Mouse (Mus musculus) embryonic facial prominence, embryonic 13.5 days (tissue): ENCODE measurements around the gene Mtfmt. TPM values are rescaled to one million over a fixed set of nuclear protein-coding genes. Genes with fewer than 3 reads are reported as not detected.

Source experiments
- ATAC-seq: fragments of 200-750 bp; cut with Nextera tagmentation; 2 replicates; pipeline ENCODE4 v1.8.0; 2017; ENCODE audit warnings: low read depth; ENCODE audit not compliant: insufficient number of reproducible peaks, insufficient read depth, low FRiP score, low TSS enrichment
- H3K27ac ChIP-seq: fragments of 300-500 bp; sonication (generic); 2 replicates; pipeline ENCODE4 v1.5.1; 2015; ENCODE audit warnings: moderate library complexity, mild to moderate bottlenecking, inconsistent platforms
- H3K27me3 ChIP-seq: fragments of 300-500 bp; sonication (generic); 2 replicates; pipeline ENCODE4 v1.6.1; 2015; ENCODE audit warnings: mild to moderate bottlenecking, inconsistent platforms
- H3K36me3 ChIP-seq: fragments of 300-500 bp; sonication (generic); 2 replicates; pipeline ENCODE4 v1.6.1; 2015; ENCODE audit warnings: mild to moderate bottlenecking, inconsistent platforms
- H3K4me1 ChIP-seq: fragments of 300-500 bp; sonication (generic); 2 replicates; pipeline ENCODE4 v1.6.1; 2015; ENCODE audit warnings: inconsistent platforms
- H3K4me2 ChIP-seq: fragments of 300-500 bp; sonication (generic); 2 replicates; pipeline ENCODE4 v1.6.1; 2015; ENCODE audit warnings: moderate library complexity, mild to moderate bottlenecking, inconsistent platforms
- H3K4me3 ChIP-seq: fragments of 300-500 bp; sonication (generic); 2 replicates; pipeline ENCODE4 v1.5.1; 2015; ENCODE audit warnings: mild to moderate bottlenecking, inconsistent platforms
- H3K9ac ChIP-seq: fragments of 300-500 bp; sonication (generic); 2 replicates; pipeline ENCODE4 v1.6.1; 2015; ENCODE audit warnings: mild to moderate bottlenecking, inconsistent platforms
- H3K9me3 ChIP-seq: fragments of 300-500 bp; sonication (generic); 2 replicates; pipeline ENCODE4 v1.6.1; 2016; ENCODE audit warnings: inconsistent platforms
- WGBS: fragments of 180-500 bp; shearing (Covaris S2); methylation state at CpG from one replicate; pipeline ENCODE4 v1.1.7; 2015; ENCODE audit warnings: mixed read lengths; 5-methylcytosine and 5-hydroxymethylcytosine counted together
- polyA plus RNA-seq: library from polyadenylated mRNA; unstranded; fragments of >200 nt; fragmentation: Nextera tagmentation; extraction: Ambion mirVana; gene quantifications from 2 replicates; pipeline ENCODE4 v1.2.1, GENCODE M21; 2015

Gene Mtfmt
- polyA plus RNA-seq, 1 experiment from 2014 or later, result 24.1 TPM

GRCm38 (mm10) chr9:65465241-65465640 lies 29.7 kb downstream of the Mtfmt start:
- H3K27ac ChIP-seq, result no peak overlapping the region
- no peaks in the 10 kb centered on the region for H3K27me3 ChIP-seq
- WGBS, result 91% methylated on average over 2 of the region's 2 CpGs
- no peak for ATAC-seq
- H3K36me3 ChIP-seq, result peaks cover 20% of the 10 kb centered on the region
- H3K9ac ChIP-seq, result no peak overlapping the region
- H3K4me2 ChIP-seq, result no peak overlapping the region
- H3K4me3 ChIP-seq, result no peak overlapping the region
- no peaks in the 10 kb centered on the region for H3K9me3 ChIP-seq
- H3K4me1 ChIP-seq, result peaks cover 34% of the 10 kb centered on the region

DNA sequence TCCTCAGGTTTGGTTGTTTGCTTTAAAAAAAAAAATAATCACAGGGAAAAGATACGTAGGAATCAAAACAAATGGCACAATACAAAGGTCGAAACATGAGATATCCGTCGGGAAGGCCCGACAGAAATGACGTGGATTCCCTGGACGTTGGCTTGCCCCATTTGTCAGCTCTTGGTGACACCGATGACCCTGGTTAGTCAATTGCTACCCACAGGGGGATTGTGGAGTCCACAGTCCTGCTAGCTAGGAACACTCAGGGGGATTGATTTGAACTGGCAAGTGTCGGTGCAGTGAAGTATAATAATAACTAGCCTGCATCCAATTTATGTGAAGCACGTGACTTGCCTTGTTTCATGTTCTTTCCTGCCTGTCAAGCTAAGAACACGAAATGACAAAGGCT lies 32.1 kb downstream of the Mtfmt start:
- H3K27ac ChIP-seq, result no peak overlapping the region
- H3K9ac ChIP-seq, result peak overlapping the region; percentile 32; the same call in 1 of the 2 replicates
- peaks cover 35% of the 10 kb centered on the region for H3K36me3 ChIP-seq
- H3K4me1 ChIP-seq, result peaks cover 32% of the 10 kb centered on the region
- no peak overlapping the region for H3K4me2 ChIP-seq
- no peaks in the 10 kb centered on the region for H3K9me3 ChIP-seq
- H3K4me3 ChIP-seq, result no peak overlapping the region
- 31% methylated on average over 11 of the region's 11 CpGs for WGBS
- no peaks in the 10 kb centered on the region for H3K27me3 ChIP-seq
- no peak for ATAC-seq

- Histone ChIP-seq H3K9me3 (no peaks in the 10 kb centered on the region), H3K27ac (no peak overlapping the region), H3K9ac (no peak overlapping the region), H3K4me1 (peaks cover 23% of the 10 kb centered on the region), H3K36me3 (peaks cover 59% of the 10 kb centered on the region), H3K4me2 (no peak overlapping the region), H3K4me3 (no peak overlapping the region), H3K27me3 (no peaks in the 10 kb centered on the region)
- ATAC-seq, result no peak
- 85% methylated on average over 4 of the region's 4 CpGs for WGBS
These were observed 37.2 kb downstream of the Mtfmt start for GRCm38 (mm10) chr9:65472769-65473168.

- no peak overlapping the region for H3K27ac ChIP-seq
- no peaks in the 10 kb centered on the region for H3K27me3 ChIP-seq
- H3K4me3 ChIP-seq, result no peak overlapping the region
- no peaks in the 10 kb centered on the region for H3K9me3 ChIP-seq
- no peaks in the 10 kb centered on the region for H3K4me1 ChIP-seq
- H3K36me3 ChIP-seq, result peaks cover 90% of the 10 kb centered on the region
- ATAC-seq, result no peak
- H3K9ac ChIP-seq, result no peak overlapping the region
- H3K4me2 ChIP-seq, result no peak overlapping the region
- 87% methylated on average over 8 of the region's 8 CpGs for WGBS
These were observed 43.6 kb downstream of the Mtfmt start for GRCm38 (mm10) chr9:65479158-65479557.

DNA sequence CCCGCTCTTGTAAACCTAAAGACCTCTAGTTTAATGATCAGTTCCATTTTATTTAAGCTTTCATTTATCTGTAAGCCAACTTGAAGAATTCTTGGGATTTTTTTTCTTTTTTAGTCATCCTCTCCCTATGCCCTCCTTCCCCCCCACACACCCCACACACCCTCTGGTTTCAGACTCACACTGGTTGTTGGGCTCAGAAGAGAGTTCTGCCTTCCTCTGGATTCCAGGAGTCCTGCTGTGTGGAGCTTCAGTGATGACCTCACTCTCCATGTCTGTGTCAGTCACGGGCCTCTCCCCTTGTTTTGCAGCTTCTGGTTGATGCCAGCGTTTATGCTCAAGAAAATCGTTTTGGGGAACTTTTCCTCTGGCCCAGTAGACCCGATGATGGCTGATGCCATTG lies 44.5 kb downstream of the Mtfmt start:
- H3K9me3 ChIP-seq, result no peaks in the 10 kb centered on the region
- H3K4me1 ChIP-seq, result no peaks in the 10 kb centered on the region
- no peaks in the 10 kb centered on the region for H3K27me3 ChIP-seq
- H3K36me3 ChIP-seq, result peaks cover 90% of the 10 kb centered on the region
- H3K4me2 ChIP-seq, result no peak overlapping the region
- WGBS, result 91% methylated on average over 5 of the region's 5 CpGs
- H3K27ac ChIP-seq, result no peak overlapping the region
- no peak for ATAC-seq
- no peak overlapping the region for H3K4me3 ChIP-seq
- no peak overlapping the region for H3K9ac ChIP-seq

- Histone ChIP-seq H3K4me2 (no peak overlapping the region), H3K36me3 (peaks cover 32% of the 10 kb centered on the region), H3K4me3 (no peak overlapping the region), H3K27ac (no peak overlapping the region), H3K9me3 (no peaks in the 10 kb centered on the region), H3K27me3 (no peaks in the 10 kb centered on the region), H3K4me1 (0 out of 2 replicates have a peak, but pooled peaks cover 2% of the 10 kb centered on the region), H3K9ac (no peak overlapping the region)
- 93% methylated on average over 3 of the region's 3 CpGs for WGBS
- no peak for ATAC-seq
These were observed 55.9 kb downstream of the Mtfmt start for GRCm38 (mm10) chr9:65491476-65491875.

DNA sequence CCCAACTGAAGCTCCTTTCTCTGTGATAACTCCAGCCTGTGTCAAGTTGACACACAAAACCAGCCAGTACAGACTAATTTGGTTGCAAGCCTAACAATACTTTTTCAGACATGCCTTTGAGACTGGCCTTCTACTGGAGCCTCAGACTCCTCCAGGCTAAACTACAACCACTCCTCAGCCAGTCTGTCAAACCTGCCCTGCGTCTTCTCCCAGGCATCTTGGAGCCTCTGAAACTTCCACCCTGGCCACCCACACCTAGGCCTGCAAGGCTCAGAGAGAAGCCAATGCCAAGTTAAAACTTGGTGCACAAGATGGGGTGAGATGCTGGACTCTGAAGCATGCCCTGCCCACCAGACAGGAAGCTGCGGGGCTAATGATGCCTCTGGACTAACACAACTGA lies 56.8 kb downstream of the Mtfmt start:
- ATAC-seq, result no peak
- Histone ChIP-seq H3K36me3 (peaks cover 23% of the 10 kb centered on the region), H3K27me3 (no peaks in the 10 kb centered on the region), H3K4me2 (no peak overlapping the region), H3K9me3 (no peaks in the 10 kb centered on the region), H3K27ac (no peak overlapping the region), H3K4me3 (no peak overlapping the region), H3K9ac (no peak overlapping the region), H3K4me1 (0 out of 2 replicates have a peak, but pooled peaks cover 2% of the 10 kb centered on the region)
- 78% methylated on average over 2 of the region's 2 CpGs for WGBS

GRCm38 (mm10) chr9:65492851-65493250 lies 57.3 kb downstream of the Mtfmt start:
- Histone ChIP-seq H3K4me2 (no peak overlapping the region), H3K9me3 (no peaks in the 10 kb centered on the region), H3K27me3 (no peaks in the 10 kb centered on the region), H3K36me3 (peaks cover 18% of the 10 kb centered on the region), H3K4me1 (0 out of 2 replicates have a peak, but pooled peaks cover 2% of the 10 kb centered on the region), H3K4me3 (no peak overlapping the region), H3K27ac (no peak overlapping the region), H3K9ac (no peak overlapping the region)
- no peak for ATAC-seq
- 87% methylated on average over 4 of the region's 4 CpGs for WGBS

DNA sequence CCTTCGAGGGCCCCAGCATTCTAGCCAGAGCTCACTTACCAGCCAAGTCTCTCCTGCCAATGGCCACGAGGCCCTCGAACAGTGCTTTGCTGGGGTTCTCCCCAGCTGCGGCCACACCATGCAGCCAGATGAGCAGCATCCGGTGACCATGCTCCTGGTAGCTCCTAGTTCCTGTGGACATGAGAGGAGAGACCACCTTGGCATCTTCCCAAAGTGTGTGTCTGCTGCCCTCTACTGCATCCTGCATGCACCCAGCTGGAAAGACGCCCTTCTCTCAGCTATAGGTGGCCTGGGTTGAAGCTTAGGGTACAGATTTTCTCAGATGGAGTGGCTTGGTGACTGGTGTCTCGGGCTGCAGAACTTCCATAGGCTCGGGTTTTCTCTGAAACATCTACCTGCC lies 66.6 kb downstream of the Mtfmt start:
- Histone ChIP-seq H3K27ac (no peak overlapping the region), H3K4me3 (no peak overlapping the region), H3K4me2 (no peak overlapping the region), H3K9me3 (no peaks in the 10 kb centered on the region), H3K27me3 (no peaks in the 10 kb centered on the region), H3K36me3 (no peaks in the 10 kb centered on the region), H3K9ac (no peak overlapping the region), H3K4me1 (0 out of 2 replicates have a peak, but pooled peaks cover 3% of the 10 kb centered on the region)
- 56% methylated on average over 8 of the region's 8 CpGs for WGBS
- no peak for ATAC-seq

Other genes with a start within 250 kb of the Mtfmt start
- 7.1 and 8.1 TPM in 2 replicates for gene Parp16, start 240.4 kb upstream of the Mtfmt start, polyA plus RNA-seq
- 0.74 and 1.2 TPM in 2 replicates for gene Cilp, start 170.6 kb upstream of the Mtfmt start, polyA plus RNA-seq
- 56.2 TPM in 2 replicates for gene Clpx, start 141.5 kb upstream of the Mtfmt start, polyA plus RNA-seq
- 10.4 and 10.6 TPM in 2 replicates for gene Pdcd7, start 89.7 kb upstream of the Mtfmt start, polyA plus RNA-seq
- 0.19 and 0.41 TPM in 2 replicates for gene Ubap1l, start 74.7 kb upstream of the Mtfmt start, polyA plus RNA-seq
- gene Kbtbd13, start 44.1 kb upstream of the Mtfmt start, polyA plus RNA-seq, result 1.0 and 1.2 TPM in 2 replicates
- gene Rasl12, start 37.3 kb upstream of the Mtfmt start, polyA plus RNA-seq, result 8.7 and 9.0 TPM in 2 replicates
- 1.1 TPM in 1 of 2 replicates, not detected in the other for gene Slc51b, start 12.8 kb upstream of the Mtfmt start, polyA plus RNA-seq
- 116 and 123 TPM in 2 replicates for gene Spg21, start 25.2 kb downstream of the Mtfmt start, polyA plus RNA-seq
- not detected in 2 replicates for gene Ankdd1a, start 84.4 kb downstream of the Mtfmt start, polyA plus RNA-seq
- 12.6 TPM in 2 replicates for gene Plekho2, start 144.3 kb downstream of the Mtfmt start, polyA plus RNA-seq
- gene Pif1, start 151.4 kb downstream of the Mtfmt start, polyA plus RNA-seq, result 15.4 and 18.4 TPM in 2 replicates
- gene Rbpms2, start 193.9 kb downstream of the Mtfmt start, polyA plus RNA-seq, result 10.5 and 11.9 TPM in 2 replicates
- 295 and 315 TPM in 2 replicates for gene Oaz2, start 232.2 kb downstream of the Mtfmt start, polyA plus RNA-seq